Mouse (Mus musculus) spleen, adult 2 months (tissue): ENCODE results near the gene Fam8a1.

ENCODE experiments used
- CTCF ChIP-seq: fragments of 200-500 bp; IDR thresholded peaks from 2 replicates; pipeline ENCODE4 v1.5.1; 2011; ENCODE audit warnings: mild to moderate bottlenecking, inconsistent platforms; ENCODE audit not compliant: insufficient read depth, insufficient read length, insufficient replicate concordance; ENCODE audit errors: extremely low read depth
- POLR2A ChIP-seq: fragments of 200-500 bp; IDR thresholded peaks from 2 replicates; pipeline ENCODE4 v1.6.1; 2011; ENCODE audit warnings: low read depth, low read length, inconsistent platforms

- TF ChIP-seq CTCF (no peak), POLR2A (no peak)
Observed at GRCm38 (mm10) chr13:46633320-46634132, 35.8 kb upstream of the Fam8a1 start.
